Mouse (Mus musculus) stomach, postnatal 0 days (tissue): ENCODE results near the gene Sh3pxd2a. TPM values are rescaled to one million over a fixed set of nuclear protein-coding genes. Genes with fewer than 3 reads are reported as not detected.
A peak's percentile ranks its signal among the peaks of the same experiment; 100 is the strongest.

Experiments used
- ATAC-seq: fragments of 200-750 bp; cut with Nextera tagmentation; 2 replicates; pipeline ENCODE4 v1.8.0; 2017; ENCODE audit not compliant: low FRiP score, low TSS enrichment
- DNase-seq: peaks from one replicate; pipeline ENCODE4 v3.0.0-alpha.2; 2016; ENCODE audit warnings: low spot score
- H3K27ac ChIP-seq: fragments of 300-500 bp; sonication (generic); replicated peaks from 2 replicates; pipeline ENCODE4 v1.5.1; 2014; ENCODE audit warnings: mild to moderate bottlenecking, control low read depth
- H3K27me3 ChIP-seq: fragments of 300-500 bp; sonication (generic); 2 replicates; pipeline ENCODE4 v1.6.1; 2014; ENCODE audit warnings: low read length; ENCODE audit not compliant: control insufficient read depth, insufficient read depth
- H3K36me3 ChIP-seq: fragments of 300-500 bp; sonication (generic); 2 replicates; pipeline ENCODE4 v1.6.1; 2014; ENCODE audit warnings: low read length, mixed read lengths; ENCODE audit not compliant: control insufficient read depth, insufficient read depth
- H3K4me1 ChIP-seq: fragments of 300-500 bp; sonication (generic); replicated peaks from 2 replicates; pipeline ENCODE4 v1.6.1; 2014; ENCODE audit warnings: antibody characterized with exemption; ENCODE audit not compliant: control insufficient read depth, insufficient read depth
- H3K4me2 ChIP-seq: fragments of 300-500 bp; sonication (generic); replicated peaks from 2 replicates; pipeline ENCODE4 v1.6.1; 2014; ENCODE audit warnings: low read depth, mild to moderate bottlenecking, control low read depth, moderate library complexity
- H3K4me3 ChIP-seq: fragments of 300-500 bp; sonication (generic); 2 replicates; pipeline ENCODE4 v1.5.1; 2014; ENCODE audit warnings: low read depth, low read length, control low read depth
- H3K9ac ChIP-seq: fragments of 300-500 bp; sonication (generic); 2 replicates; pipeline ENCODE4 v1.6.1; 2014; ENCODE audit warnings: mild to moderate bottlenecking, low read length, control low read depth, mixed read lengths
- H3K9me3 ChIP-seq: fragments of 300-500 bp; sonication (generic); 2 replicates; pipeline ENCODE4 v1.6.1; 2016; ENCODE audit warnings: low read length; ENCODE audit not compliant: control insufficient read depth
- CTCF ChIP-seq: IDR thresholded peaks from 2 replicates; pipeline ENCODE4 v1.5.1; 2016; ENCODE audit warnings: antibody characterized with exemption, low read depth, mild to moderate bottlenecking, moderate library complexity
- EP300 ChIP-seq: optimal IDR thresholded peaks from 2 replicates; pipeline ENCODE3; 2016; ENCODE audit warnings: antibody characterized with exemption
- WGBS: fragments of 180-500 bp; shearing (Covaris S2); extraction: QIAGEN DNeasy Blood & Tissue Kit; methylation state at CpG from one replicate; pipeline ENCODE4 v1.1.7; 2014; 5-methylcytosine and 5-hydroxymethylcytosine counted together
- polyA plus RNA-seq: library from polyadenylated mRNA; unstranded; fragments of >200 nt; fragmentation: Nextera tagmentation; extraction: Ambion mirVana; gene quantifications from 2 replicates; pipeline ENCODE4 v1.2.1, GENCODE M21; 2015

Gene Sh3pxd2a
- polyA plus RNA-seq, 1 experiment from 2014 or later = 3.7 TPM

GRCm38 (mm10) chr19:47286886-47287450, 177.2 kb downstream of the Sh3pxd2a start:
- Histone ChIP-seq H3K36me3 (peaks cover 27% of the 10 kb centered on the region), H3K9ac (no peak overlapping the region), H3K9me3 (no peaks in the 10 kb centered on the region), H3K27ac (no peak overlapping the region), H3K4me3 (no peak overlapping the region), H3K27me3 (no peaks in the 10 kb centered on the region), H3K4me2 (no peak overlapping the region), H3K4me1 (no peaks in the 10 kb centered on the region; the same call in 1 of the 2 replicates)
- DNase-seq (no peak), ATAC-seq (no peak)
- 72% methylated on average over 17 of the region's 17 CpGs for WGBS
- TF ChIP-seq CTCF = no peak
- no peak for TF ChIP-seq EP300

GRCm38 (mm10) chr19:47285581-47285980, 178.6 kb downstream of the Sh3pxd2a start:
- TF ChIP-seq EP300 (no peak), CTCF (no peak)
- Histone ChIP-seq H3K4me2 (no peak overlapping the region), H3K36me3 (peaks cover 31% of the 10 kb centered on the region), H3K27me3 (no peaks in the 10 kb centered on the region), H3K9me3 (no peaks in the 10 kb centered on the region), H3K4me1 (peaks cover 10% of the 10 kb centered on the region), H3K27ac (no peak overlapping the region), H3K4me3 (no peak overlapping the region), H3K9ac (no peak overlapping the region)
- ATAC-seq (no peak), DNase-seq (no peak)
- 74% methylated on average over 6 of the region's 6 CpGs for WGBS

GRCm38 (mm10) chr19:47282688-47283215, 181.4 kb downstream of the Sh3pxd2a start:
- Histone ChIP-seq H3K27ac (peak overlapping the region; percentile 86), H3K27me3 (no peaks in the 10 kb centered on the region), H3K4me2 (no peak overlapping the region), H3K9ac (no peak overlapping the region), H3K4me3 (no peak overlapping the region), H3K4me1 (peaks cover 15% of the 10 kb centered on the region), H3K36me3 (peaks cover 31% of the 10 kb centered on the region), H3K9me3 (no peaks in the 10 kb centered on the region)
- DNase-seq = no peak
- ATAC-seq = no peak
- TF ChIP-seq EP300 = no peak
- 91% methylated on average over 17 of the region's 17 CpGs for WGBS

- TF ChIP-seq EP300 (no peak), CTCF (no peak)
- Histone ChIP-seq H3K4me2 (no peak overlapping the region), H3K4me3 (no peak overlapping the region), H3K9me3 (no peaks in the 10 kb centered on the region), H3K4me1 (peaks cover 15% of the 10 kb centered on the region), H3K27me3 (no peaks in the 10 kb centered on the region), H3K27ac (peak overlapping the region; percentile 86), H3K9ac (0 out of 2 replicates have a peak overlapping the region, but pooled peaks have one; percentile 23), H3K36me3 (peaks cover 29% of the 10 kb centered on the region)
- DNase-seq = no peak
- peak; percentile 65; the same call in 1 of the 2 replicates for ATAC-seq
- WGBS = 47% methylated on average over 6 of the region's 6 CpGs
Observed at GRCm38 (mm10) chr19:47282050-47282454, 182.1 kb downstream of the Sh3pxd2a start.

GRCm38 (mm10) chr19:47280894-47281293, 183.3 kb downstream of the Sh3pxd2a start:
- no peaks in the 10 kb centered on the region for H3K27me3 ChIP-seq
- 57% methylated on average over 9 of the region's 9 CpGs for WGBS
- H3K4me1 ChIP-seq = peaks cover 15% of the 10 kb centered on the region
- H3K4me2 ChIP-seq = no peak overlapping the region
- H3K9me3 ChIP-seq = no peaks in the 10 kb centered on the region
- H3K36me3 ChIP-seq = peaks cover 29% of the 10 kb centered on the region
- TF ChIP-seq EP300 (no peak), CTCF (no peak)
- H3K4me3 ChIP-seq = no peak overlapping the region
- peak overlapping the region; percentile 86 for H3K27ac ChIP-seq
- ATAC-seq = peak; percentile 14; the same call in 1 of the 2 replicates
- no peak for DNase-seq
- no peak overlapping the region for H3K9ac ChIP-seq

- WGBS = 40% methylated on average over 15 of the region's 15 CpGs
- Histone ChIP-seq H3K4me3 (no peak overlapping the region), H3K9me3 (no peaks in the 10 kb centered on the region), H3K4me1 (peaks cover 15% of the 10 kb centered on the region), H3K27me3 (no peaks in the 10 kb centered on the region), H3K4me2 (no peak overlapping the region), H3K27ac (peak overlapping the region; percentile 86), H3K9ac (no peak overlapping the region), H3K36me3 (peaks cover 20% of the 10 kb centered on the region)
- peak; percentile 39 for ATAC-seq
- peak; percentile 59 for DNase-seq
- TF ChIP-seq CTCF (peak; percentile 29; the same call in 1 of the 2 replicates), EP300 (no peak)
Observed at GRCm38 (mm10) chr19:47279788-47280532, 184.2 kb downstream of the Sh3pxd2a start.
